Mouse (Mus musculus) liver, embryonic 14.5 days (tissue): ENCODE data around the gene Bag6.

Experiments
- CTCF ChIP-seq: IDR thresholded peaks from 2 replicates; pipeline ENCODE4 v1.5.1; 2016; ENCODE audit warnings: antibody characterized with exemption, low read depth, control low read depth
- EP300 ChIP-seq: IDR thresholded peaks from 2 replicates; pipeline ENCODE4 v1.6.1; 2016; ENCODE audit warnings: antibody characterized with exemption, low read depth

GRCm38 (mm10) chr17:35164218-35164567 is 29.2 kb downstream of the Bag6 start:
- TF ChIP-seq CTCF (no peak), EP300 (no peak)
